Mouse (Mus musculus) lung, adult 2 months (tissue): ENCODE data around the gene Tob1.

ENCODE experiments used
- CTCF ChIP-seq: fragments of 200-500 bp; IDR thresholded peaks from 2 replicates; pipeline ENCODE4 v1.5.1; 2011; ENCODE audit warnings: mild to moderate bottlenecking, low read length, control low read depth; ENCODE audit not compliant: insufficient read depth
- POLR2A ChIP-seq: fragments of 200-500 bp; IDR thresholded peaks from 2 replicates; pipeline ENCODE4 v1.6.1; 2011; ENCODE audit warnings: low read depth, mild to moderate bottlenecking, control low read depth, low read length, borderline replicate concordance; ENCODE audit errors: extremely low read depth

DNA sequence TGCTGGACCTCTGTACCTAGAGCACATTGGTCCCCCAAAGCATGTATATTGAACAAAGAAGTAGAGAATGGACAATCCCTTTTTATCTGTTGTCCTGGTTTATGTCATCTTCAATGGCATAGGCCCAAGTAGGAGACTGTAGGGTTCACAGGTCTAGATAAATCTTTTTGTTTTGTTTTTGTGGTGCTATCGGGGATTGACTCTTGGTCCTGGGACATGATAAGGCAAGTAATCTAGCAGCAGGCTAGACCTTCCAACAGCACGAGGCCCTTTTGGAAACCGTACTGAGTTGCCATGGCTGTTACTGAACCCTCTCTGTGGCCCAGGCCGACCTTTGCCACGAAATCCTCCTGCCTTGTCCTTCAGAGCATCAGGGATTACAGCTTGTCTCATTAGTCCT is 28.1 kb upstream of the Tob1 start:
- TF ChIP-seq CTCF = no peak
- TF ChIP-seq POLR2A = no peak
